15 mouse cellular contexts compared by ENCODE assay signal in genomic region chr11:43889208-43889915, GRCm38 (mm10). TPM values are rescaled to one million over a fixed set of nuclear protein-coding genes. Genes with fewer than 3 reads are reported as not detected.
A peak's percentile ranks its signal among the peaks of the same experiment; 100 is the strongest.
DNase-seq lines count a peak whose midpoint lies in the region.
"Had no signal": no experiment of that assay in that cellular context is flagged by ENCODE, and none has a peak within 500 bp of the region (broad histone marks: within the 10 kb centered on the region; RNA-seq: fewer than 3 reads in every experiment).

No protein-coding gene starts in this region.

- intact Hi-C loops in left cerebral cortex, postnatal 14 days (cut with DNase I) = no loop called here
- intact Hi-C loops in left cerebral cortex, postnatal 36 days (cut with DNase I) = no loop called here

- DNase-seq in gastrocnemius, postnatal 25 days = peak; percentile 9
- no peak for DNase-seq in gastrocnemius, postnatal 10 days
- peak; percentile 8 to 28 for DNase-seq in left cerebral cortex, postnatal 14 days (ENCODE audit: low spot score in 2 of 2)
- DNase-seq in left cerebral cortex, postnatal 36 days (ENCODE audit: low spot score in 2 of 2) = no peak
- peak; percentile 6 for DNase-seq in retina, postnatal 1 day
- DNase-seq in retina, embryonic 14.5 days (ENCODE audit: low spot score) = no peak
- no peak for DNase-seq in cerebellum, adult 11 months
- no peak for DNase-seq in kidney, postnatal 10 days
- DNase-seq: adrenal gland, postnatal 25 days; gastrocnemius, postnatal 14 days; lung, postnatal 36 days; thymus, adult 18-20 months had no signal

RNA-seq across cellular contexts. Expression of gene Adra1b, which starts 11.6 kb away (rescaled TPM):
- total RNA-seq in gastrocnemius, postnatal 25 days (2021) = under 1 TPM; 0.20 to 0.70 TPM
- total RNA-seq in gastrocnemius, postnatal 10 days (2021) = under 1 TPM; 0.41 to 0.59 TPM
- 10 to 100 TPM; 21.7 to 27.9 TPM for total RNA-seq in left cerebral cortex, postnatal 14 days (2021)
- 10 to 100 TPM; 28.4 to 40.4 TPM for total RNA-seq in left cerebral cortex, postnatal 36 days (2021)
- total RNA-seq: common myeloid progenitor, adult 5-6 weeks; hematopoietic stem cell, adult 5-6 weeks; MEL had no signal

Comparison
In these comparisons a context has a peak if more than half of its experiments do, and no peak if none do; other contexts are left out.
1. DNase-seq: peak in gastrocnemius, postnatal 25 days (single experiment), left cerebral cortex, postnatal 14 days (2 of 2) and retina, postnatal 1 day (single experiment); none in gastrocnemius, postnatal 10 days (single experiment), left cerebral cortex, postnatal 36 days (0 of 2), retina, embryonic 14.5 days (single experiment), cerebellum, adult 11 months (single experiment) and kidney, postnatal 10 days (single experiment).
2. RNA of gene Adra1b, which starts 11.6 kb away (total RNA-seq): 28.4 to 40.4 TPM in left cerebral cortex, postnatal 36 days and 21.7 to 27.9 TPM in left cerebral cortex, postnatal 14 days; 0.20 to 0.70 TPM in gastrocnemius, postnatal 25 days and 0.41 to 0.59 TPM in gastrocnemius, postnatal 10 days; every median in the first group is over 10 times any median in the second.